Comparison of ENCODE assay signal across 8 mouse cellular contexts in the genomic region with DNA sequence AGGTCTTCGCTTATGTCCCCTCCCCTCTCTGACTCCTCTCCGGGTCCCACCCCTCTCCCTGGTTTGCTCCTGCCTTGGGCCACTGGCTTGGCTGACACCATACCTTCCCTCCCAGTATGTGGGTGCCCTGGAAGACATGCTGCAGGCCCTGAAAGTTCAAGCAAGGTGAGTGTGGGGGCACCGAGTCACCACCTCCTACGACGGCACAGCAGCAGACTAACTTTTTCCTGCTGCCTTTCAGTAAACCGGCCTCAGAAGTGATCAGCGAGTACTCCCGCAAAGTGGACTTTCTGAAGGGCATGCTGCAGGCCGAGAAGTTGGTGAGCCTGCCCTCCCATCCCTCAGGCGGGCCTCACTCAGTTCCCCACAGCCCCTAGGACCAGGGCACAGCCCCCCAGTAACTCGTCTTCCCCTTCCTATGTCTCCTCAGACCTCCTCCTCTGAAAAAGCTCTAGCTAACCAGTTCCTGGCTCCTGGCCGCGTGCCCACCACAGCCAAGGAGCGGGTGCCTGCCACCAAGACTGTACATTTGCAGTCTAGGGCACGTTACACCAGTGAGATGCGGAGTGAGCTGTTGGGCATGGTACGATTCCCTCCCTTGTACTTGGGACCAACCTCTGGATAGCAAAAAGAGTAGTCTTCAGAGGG. TPM values are rescaled to one million over a fixed set of nuclear protein-coding genes. Genes with fewer than 3 reads are reported as not detected.
DNase-seq lines count a peak whose midpoint lies in the region; ATAC-seq and TF ChIP-seq lines count a peak whose summit lies in the region.

No protein-coding gene starts in this region.

- WGBS in heart, embryonic 12.5 days, result 44% methylated on average over 17 of the region's 17 CpGs
- 40% methylated on average over 17 of the region's 17 CpGs for WGBS in embryonic facial prominence, embryonic 14.5 days
- WGBS in limb, embryonic 12.5 days, result 54% methylated on average over 17 of the region's 17 CpGs
- WGBS in stomach, embryonic 15.5 days, result 36% methylated on average over 17 of the region's 17 CpGs

- TF ChIP-seq CTCF in E14TG2a.4 (conservative IDR thresholded peaks at IDR 0.05; ENCODE audit: low read length), result no peak

- DNase-seq in heart, adult 8-10 months (ENCODE audit: low spot score), result no peak
- DNase-seq in embryonic facial prominence, embryonic 14.5 days (ENCODE audit: low spot score), result no peak

- no peak for ATAC-seq in heart, embryonic 12.5 days (ENCODE audit: insufficient number of reproducible peaks, low FRiP score)
- ATAC-seq in embryonic facial prominence, embryonic 14.5 days (ENCODE audit: low read depth), result no peak
- peak; percentile 77; the same call in 1 of the 2 replicates for ATAC-seq in limb, embryonic 12.5 days (ENCODE audit: insufficient number of reproducible peaks, insufficient read depth, low FRiP score, low TSS enrichment, low read depth)
- no peak for ATAC-seq in stomach, embryonic 15.5 days (ENCODE audit: insufficient read depth, low FRiP score, low read depth)
- ATAC-seq in activated CD4-positive, CD25-positive, alpha-beta regulatory T cell, adult 4 months, result no peak
- ATAC-seq in frontal cortex, adult (ENCODE audit: low TSS enrichment), result no peak

- peaks cover 15% of the 10 kb centered on the region for H3K36me3 ChIP-seq in heart, embryonic 12.5 days
- H3K36me3 ChIP-seq in E14TG2a.4 (ENCODE audit: insufficient read depth, low read length), result peaks cover 29% of the 10 kb centered on the region
- H3K36me3 ChIP-seq in embryonic facial prominence, embryonic 14.5 days (ENCODE audit: control insufficient read depth, insufficient read depth, low read length), result peaks cover 12% of the 10 kb centered on the region
- peaks cover 19% of the 10 kb centered on the region for H3K36me3 ChIP-seq in limb, embryonic 12.5 days
- H3K36me3 ChIP-seq in stomach, embryonic 15.5 days, result peaks cover 10% of the 10 kb centered on the region; the same call in 1 of the 2 replicates

- no peaks in the 10 kb centered on the region for H3K9me3 ChIP-seq in heart, embryonic 12.5 days (replicated peaks)
- H3K9me3 ChIP-seq in E14TG2a.4 (ENCODE audit: low read length), result no peaks in the 10 kb centered on the region
- H3K9me3 ChIP-seq in embryonic facial prominence, embryonic 14.5 days (ENCODE audit: control insufficient read depth, low read length), result no peaks in the 10 kb centered on the region
- H3K9me3 ChIP-seq in limb, embryonic 12.5 days, result no peaks in the 10 kb centered on the region
- no peaks in the 10 kb centered on the region for H3K9me3 ChIP-seq in stomach, embryonic 15.5 days

- no peaks in the 10 kb centered on the region for H3K27me3 ChIP-seq in heart, embryonic 12.5 days (replicated peaks)
- no peaks in the 10 kb centered on the region for H3K27me3 ChIP-seq in E14TG2a.4 (ENCODE audit: insufficient read depth, low read length)
- no peaks in the 10 kb centered on the region for H3K27me3 ChIP-seq in embryonic facial prominence, embryonic 14.5 days (replicated peaks; ENCODE audit: control insufficient read depth, insufficient read depth, low read length)
- no peaks in the 10 kb centered on the region for H3K27me3 ChIP-seq in limb, embryonic 12.5 days
- H3K27me3 ChIP-seq in stomach, embryonic 15.5 days (replicated peaks), result no peaks in the 10 kb centered on the region

- H3K9ac ChIP-seq in heart, embryonic 12.5 days, result peak overlapping the region; percentile 78
- peak overlapping the region; percentile 77 for H3K9ac ChIP-seq in embryonic facial prominence, embryonic 14.5 days (ENCODE audit: low read depth, low read length)
- peak overlapping the region; percentile 64 for H3K9ac ChIP-seq in limb, embryonic 12.5 days (replicated peaks)
- H3K9ac ChIP-seq in stomach, embryonic 15.5 days, result peak overlapping the region; percentile 46; the same call in 1 of the 2 replicates

- peak overlapping the region; percentile 72 for H3K4me3 ChIP-seq in heart, embryonic 12.5 days
- peak overlapping the region; percentile 86 for H3K4me3 ChIP-seq in E14TG2a.4 (replicated peaks; ENCODE audit: low read length)
- H3K4me3 ChIP-seq in embryonic facial prominence, embryonic 14.5 days (ENCODE audit: low read depth, low read length), result peak overlapping the region; percentile 69
- H3K4me3 ChIP-seq in limb, embryonic 12.5 days (replicated peaks), result peak overlapping the region; percentile 61
- H3K4me3 ChIP-seq in stomach, embryonic 15.5 days (replicated peaks), result peak overlapping the region; percentile 65

- H3K4me1 ChIP-seq in heart, embryonic 12.5 days (replicated peaks), result peaks cover 30% of the 10 kb centered on the region
- peaks cover 49% of the 10 kb centered on the region for H3K4me1 ChIP-seq in E14TG2a.4 (replicated peaks; ENCODE audit: low read depth, low read length)
- peaks cover 16% of the 10 kb centered on the region for H3K4me1 ChIP-seq in embryonic facial prominence, embryonic 14.5 days (ENCODE audit: control insufficient read depth, insufficient read depth, low read length)
- peaks cover 19% of the 10 kb centered on the region for H3K4me1 ChIP-seq in limb, embryonic 12.5 days (replicated peaks)
- peaks cover 18% of the 10 kb centered on the region for H3K4me1 ChIP-seq in stomach, embryonic 15.5 days

- H3K4me2 ChIP-seq in heart, embryonic 12.5 days, result peak overlapping the region; percentile 81
- peak overlapping the region; percentile 77 for H3K4me2 ChIP-seq in embryonic facial prominence, embryonic 14.5 days (ENCODE audit: low read depth, low read length)
- peak overlapping the region; percentile 86 for H3K4me2 ChIP-seq in limb, embryonic 12.5 days
- peak overlapping the region; percentile 87 for H3K4me2 ChIP-seq in stomach, embryonic 15.5 days

- peak overlapping the region; percentile 90 for H3K27ac ChIP-seq in heart, embryonic 12.5 days (ENCODE audit: poor library complexity, severe bottlenecking)
- H3K27ac ChIP-seq in embryonic facial prominence, embryonic 14.5 days (replicated peaks; ENCODE audit: low read depth, low read length), result peak overlapping the region; percentile 95
- H3K27ac ChIP-seq in limb, embryonic 12.5 days, result peak overlapping the region; percentile 89
- H3K27ac ChIP-seq in stomach, embryonic 15.5 days, result peak overlapping the region; percentile 91

RNA-seq across cellular contexts. Expression of gene Use1, which starts 1.0 kb away (rescaled TPM):
- polyA plus RNA-seq in heart, embryonic 12.5 days (2016; fragmentation: Nextera tagmentation; extraction: Ambion mirVana), result 68.6 and 69.9 TPM in 2 replicates
- total RNA-seq in heart, adult 8-10 months (2022), result 100 to 1,000 TPM; 176 to 184 (median 181) TPM
- polyA plus RNA-seq in embryonic facial prominence, embryonic 14.5 days (2014; fragmentation: Nextera tagmentation; extraction: Ambion mirVana), result 106 and 115 TPM in 2 replicates
- polyA plus RNA-seq in limb, embryonic 12.5 days (2016; fragmentation: Nextera tagmentation; extraction: Ambion mirVana), result 92.7 and 100 TPM in 2 replicates
- polyA plus RNA-seq in stomach, embryonic 15.5 days (2015; fragmentation: Nextera tagmentation; extraction: Ambion mirVana), result 87.4 and 88.8 TPM in 2 replicates
- 100 to 1,000 TPM; 302 to 322 TPM for polyA plus RNA-seq in activated CD4-positive, CD25-positive, alpha-beta regulatory T cell, adult 4 months (2017; shearing (Covaris generic))

RNA-seq across cellular contexts. Expression of gene Ocel1, which starts 3.4 kb away (rescaled TPM):
- 5.5 and 5.7 TPM in 2 replicates for polyA plus RNA-seq in heart, embryonic 12.5 days (2016; fragmentation: Nextera tagmentation; extraction: Ambion mirVana)
- 10 to 100 TPM; 11.2 to 15.0 (median 13.9) TPM for total RNA-seq in heart, adult 8-10 months (2022)
- polyA plus RNA-seq in embryonic facial prominence, embryonic 14.5 days (2014; fragmentation: Nextera tagmentation; extraction: Ambion mirVana), result 3.8 and 4.0 TPM in 2 replicates
- polyA plus RNA-seq in limb, embryonic 12.5 days (2016; fragmentation: Nextera tagmentation; extraction: Ambion mirVana), result 4.2 and 4.9 TPM in 2 replicates
- 8.0 TPM in 2 replicates for polyA plus RNA-seq in stomach, embryonic 15.5 days (2015; fragmentation: Nextera tagmentation; extraction: Ambion mirVana)
- polyA plus RNA-seq in activated CD4-positive, CD25-positive, alpha-beta regulatory T cell, adult 4 months (2017; shearing (Covaris generic)), result 1 to 10 TPM; 3.7 to 4.9 TPM

RNA-seq across cellular contexts. Expression of gene Nr2f6, which starts 14.1 kb away (rescaled TPM):
- polyA plus RNA-seq in heart, embryonic 12.5 days (2016; fragmentation: Nextera tagmentation; extraction: Ambion mirVana), result 63.6 and 64.3 TPM in 2 replicates
- 10 to 100 TPM; 44.3 to 52.2 (median 46.2) TPM for total RNA-seq in heart, adult 8-10 months (2022)
- 57.2 and 61.9 TPM in 2 replicates for polyA plus RNA-seq in embryonic facial prominence, embryonic 14.5 days (2014; fragmentation: Nextera tagmentation; extraction: Ambion mirVana)
- 65.8 and 72.4 TPM in 2 replicates for polyA plus RNA-seq in limb, embryonic 12.5 days (2016; fragmentation: Nextera tagmentation; extraction: Ambion mirVana)
- polyA plus RNA-seq in stomach, embryonic 15.5 days (2015; fragmentation: Nextera tagmentation; extraction: Ambion mirVana), result 80.9 and 81.8 TPM in 2 replicates
- polyA plus RNA-seq in activated CD4-positive, CD25-positive, alpha-beta regulatory T cell, adult 4 months (2017; shearing (Covaris generic)), result under 1 TPM in 1 of 2 experiments, not detected in 1; 0.45 TPM

RNA-seq across cellular contexts. Expression of gene Ushbp1, which starts 27.9 kb away (rescaled TPM):
- polyA plus RNA-seq in heart, embryonic 12.5 days (2016; fragmentation: Nextera tagmentation; extraction: Ambion mirVana), result 4.8 and 6.1 TPM in 2 replicates
- total RNA-seq in heart, adult 8-10 months (2022), result 10 to 100 TPM; 20.8 to 33.7 (median 22.0) TPM
- polyA plus RNA-seq in embryonic facial prominence, embryonic 14.5 days (2014; fragmentation: Nextera tagmentation; extraction: Ambion mirVana), result 9.4 and 11.3 TPM in 2 replicates
- polyA plus RNA-seq in limb, embryonic 12.5 days (2016; fragmentation: Nextera tagmentation; extraction: Ambion mirVana), result 7.0 and 7.1 TPM in 2 replicates
- polyA plus RNA-seq in stomach, embryonic 15.5 days (2015; fragmentation: Nextera tagmentation; extraction: Ambion mirVana), result 10.8 and 10.9 TPM in 2 replicates
- polyA plus RNA-seq in activated CD4-positive, CD25-positive, alpha-beta regulatory T cell, adult 4 months (2017; shearing (Covaris generic)), result under 1 TPM in 1 of 2 experiments, not detected in 1; 0.28 TPM

RNA-seq across cellular contexts. Expression of gene Babam1, which starts 29.0 kb away (rescaled TPM):
- polyA plus RNA-seq in heart, embryonic 12.5 days (2016; fragmentation: Nextera tagmentation; extraction: Ambion mirVana), result 77.6 and 94.2 TPM in 2 replicates
- 10 to 100 TPM; 70.0 to 72.7 (median 71.3) TPM for total RNA-seq in heart, adult 8-10 months (2022)
- 79.6 and 85.2 TPM in 2 replicates for polyA plus RNA-seq in embryonic facial prominence, embryonic 14.5 days (2014; fragmentation: Nextera tagmentation; extraction: Ambion mirVana)
- polyA plus RNA-seq in limb, embryonic 12.5 days (2016; fragmentation: Nextera tagmentation; extraction: Ambion mirVana), result 96.9 TPM in 2 replicates
- 92.2 and 98.2 TPM in 2 replicates for polyA plus RNA-seq in stomach, embryonic 15.5 days (2015; fragmentation: Nextera tagmentation; extraction: Ambion mirVana)
- 10 to 100 TPM; 59.2 to 67.9 TPM for polyA plus RNA-seq in activated CD4-positive, CD25-positive, alpha-beta regulatory T cell, adult 4 months (2017; shearing (Covaris generic))

Comparison
In these comparisons a context has a peak if more than half of its experiments do, and no peak if none do; other contexts are left out.
1. RNA of gene Nr2f6, which starts 14.1 kb away (polyA plus RNA-seq): 80.9 to 81.8 TPM in stomach, embryonic 15.5 days, 65.8 to 72.4 TPM in limb, embryonic 12.5 days, 63.6 to 64.3 TPM in heart, embryonic 12.5 days and 57.2 to 61.9 TPM in embryonic facial prominence, embryonic 14.5 days; 0.45 TPM in activated CD4-positive, CD25-positive, alpha-beta regulatory T cell, adult 4 months; every median in the first group is over 10 times any median in the second.
2. Peak in every context shown above with its lines, with median percentiles within 50 percentile points of each other: H3K27ac ChIP-seq, H3K4me2 ChIP-seq, H3K4me3 ChIP-seq and H3K9ac ChIP-seq.